Mouse (Mus musculus): ENCODE results near the gene Pcif1.

DNA sequence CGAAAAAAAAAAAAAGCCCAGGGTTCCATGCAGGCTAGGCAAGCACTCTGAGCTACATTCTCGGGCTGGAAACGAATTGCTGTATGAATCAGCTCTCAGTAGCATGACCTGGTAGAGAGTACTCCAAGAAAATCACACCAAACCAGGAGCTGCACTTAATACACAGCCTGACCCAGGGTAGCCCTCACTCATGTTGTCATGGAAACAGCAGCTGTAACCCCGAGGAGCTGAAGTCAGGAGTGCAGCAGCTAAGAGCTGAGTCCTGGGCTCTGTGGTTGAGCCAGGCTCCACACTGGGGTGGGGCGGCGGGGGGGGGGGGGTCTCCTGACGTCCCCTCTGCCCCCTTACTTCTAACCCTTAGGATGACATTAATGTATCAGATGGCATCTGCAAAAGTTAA is 42.9 kb downstream of the Pcif1 start:
- no peak for TF ChIP-seq EP300 (IDR thresholded peaks at IDR 0.05; ENCODE audit: low read depth)
- TF ChIP-seq CTCF (IDR thresholded peaks at IDR 0.05; ENCODE audit: low read depth) = no peak
